Mouse (Mus musculus) cortical plate, adult 2 months (tissue): Measurements from ENCODE around the gene Ubxn1. TPM values are rescaled to one million over a fixed set of nuclear protein-coding genes. Genes with fewer than 3 reads are reported as not detected.

Experiments used
- H3K27ac ChIP-seq: fragments of 200-500 bp; 2 replicates; pipeline ENCODE4 v1.5.1; 2012; ENCODE audit warnings: low read length, control low read depth, inconsistent platforms; ENCODE audit not compliant: insufficient read depth
- H3K4me1 ChIP-seq: fragments of 200-500 bp; 2 replicates; pipeline ENCODE4 v1.6.1; 2011; ENCODE audit warnings: low read length; ENCODE audit not compliant: control insufficient read depth, insufficient read depth
- H3K4me3 ChIP-seq: fragments of 200-500 bp; 2 replicates; pipeline ENCODE4 v1.5.1; 2011; ENCODE audit warnings: mild to moderate bottlenecking, low read length, control low read depth; ENCODE audit not compliant: insufficient read depth
- CTCF ChIP-seq: fragments of 200-500 bp; IDR thresholded peaks from 2 replicates; pipeline ENCODE4 v1.5.1; 2011; ENCODE audit warnings: mild to moderate bottlenecking, control low read depth, low read length; ENCODE audit not compliant: insufficient read depth; ENCODE audit errors: extremely low read depth
- POLR2A ChIP-seq: fragments of 200-500 bp; IDR thresholded peaks from 2 replicates; pipeline ENCODE4 v1.6.1; 2011; ENCODE audit warnings: mild to moderate bottlenecking, low read length, control low read depth; ENCODE audit not compliant: insufficient read depth; ENCODE audit errors: extremely low read depth
- polyA plus RNA-seq: library from polyadenylated mRNA; depleted of rRNA; stranded (reverse); fragments of >200 nt; gene quantifications from 2 replicates; pipeline ENCODE4 v1.2.3, GENCODE M21; 2012; rRNA removed

The Ubxn1 gene
- polyA plus RNA-seq, 1 experiment: 108 TPM

- peaks cover 3% of the 10 kb centered on the region; the same call in 1 of the 2 replicates for H3K4me1 ChIP-seq
- TF ChIP-seq POLR2A: peak; percentile 93
- no peak for TF ChIP-seq CTCF
- H3K27ac ChIP-seq: peak within 1 kb of the TSS; percentile 67
- peak within 1 kb of the TSS; percentile 73 for H3K4me3 ChIP-seq
Measured at GRCm38 (mm10) chr19:8920073-8920736, 48.9 kb downstream of the Ubxn1 start, which contains the start of gene B3gat3. TSS of gene B3gat3 (plus strand) at chr19:8920374.

DNA sequence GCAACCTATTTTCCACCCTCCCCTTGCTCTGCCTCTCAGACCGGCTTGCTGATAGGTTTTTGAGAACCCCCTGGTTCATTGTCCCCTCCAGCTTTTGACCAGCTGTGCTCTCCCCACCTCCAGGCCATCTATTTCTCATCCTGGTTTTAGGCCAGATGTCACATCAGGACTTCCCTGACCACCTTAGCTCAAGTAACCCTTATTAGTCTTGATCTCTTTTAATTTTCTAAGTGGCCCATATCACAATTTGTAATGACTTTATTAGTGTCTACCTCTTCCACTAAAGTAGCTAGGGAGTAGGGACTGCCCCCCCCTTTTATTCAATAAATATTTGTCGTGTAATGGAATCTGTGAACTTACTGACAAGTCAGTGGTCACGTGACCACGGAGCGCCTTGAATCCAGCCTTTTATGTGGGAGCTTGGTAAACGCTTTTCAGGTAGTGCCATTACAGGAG lies 49.6 kb downstream of the Ubxn1 start:
- Histone ChIP-seq H3K4me1 (peaks cover 3% of the 10 kb centered on the region; the same call in 1 of the 2 replicates), H3K27ac (0 out of 2 replicates have a peak overlapping the region, but pooled peaks have one; percentile 4), H3K4me3 (peak overlapping the region; percentile 73)
- TF ChIP-seq POLR2A: no peak
- TF ChIP-seq CTCF: no peak

DNA sequence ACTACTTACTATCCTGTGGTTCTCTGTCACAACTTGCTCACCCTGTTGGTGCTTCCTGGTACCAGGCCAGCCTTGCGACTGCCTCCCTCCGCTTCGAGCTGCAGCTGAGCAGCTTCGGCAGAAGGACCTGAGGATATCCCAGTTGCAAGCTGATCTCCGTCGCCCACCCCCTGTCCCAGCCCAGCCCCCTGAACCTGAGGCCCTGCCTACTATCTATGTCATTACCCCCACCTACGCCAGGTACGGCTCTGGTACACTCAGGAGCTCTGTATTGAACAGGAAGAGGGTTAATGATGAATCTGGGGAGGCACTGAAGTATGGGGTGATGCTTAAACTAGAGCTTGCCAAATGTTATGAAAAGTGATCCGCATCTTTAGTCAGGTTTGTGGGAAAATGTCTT lies 50.4 kb downstream of the Ubxn1 start:
- TF ChIP-seq CTCF (no peak), POLR2A (no peak)
- Histone ChIP-seq H3K27ac (no peak overlapping the region), H3K4me1 (peaks cover 3% of the 10 kb centered on the region; the same call in 1 of the 2 replicates), H3K4me3 (no peak overlapping the region; the same call in 1 of the 2 replicates)

Other genes starting within 250 kb of the Ubxn1 start
- 109 and 117 TPM in 2 replicates for gene Chrm1, start 207.7 kb upstream of the Ubxn1 start, polyA plus RNA-seq
- 200 TPM in 2 replicates for gene Slc3a2, start 148.1 kb upstream of the Ubxn1 start, polyA plus RNA-seq
- gene Wdr74, start 135.7 kb upstream of the Ubxn1 start, polyA plus RNA-seq: 50.2 and 51.3 TPM in 2 replicates
- gene 1700092M07Rik, start 130.8 kb upstream of the Ubxn1 start, polyA plus RNA-seq: 0.59 TPM in 1 of 2 replicates, not detected in the other
- 106 and 109 TPM in 2 replicates for gene Stx5a, start 130.1 kb upstream of the Ubxn1 start, polyA plus RNA-seq
- gene Nxf1, start 114.4 kb upstream of the Ubxn1 start, polyA plus RNA-seq: 121 and 127 TPM in 2 replicates
- gene Tmem223, start 100.5 kb upstream of the Ubxn1 start, polyA plus RNA-seq: 134 and 142 TPM in 2 replicates
- 18.7 and 18.8 TPM in 2 replicates for gene Tmem179b, start 97.0 kb upstream of the Ubxn1 start, polyA plus RNA-seq
- gene Taf6l, start 85.1 kb upstream of the Ubxn1 start, polyA plus RNA-seq: 15.1 and 15.5 TPM in 2 replicates
- gene Polr2g, start 72.9 kb upstream of the Ubxn1 start, polyA plus RNA-seq: 177 and 184 TPM in 2 replicates
- gene Zbtb3, start 68.9 kb upstream of the Ubxn1 start, polyA plus RNA-seq: 4.0 TPM in 2 replicates
- 29.0 and 29.5 TPM in 2 replicates for gene Ttc9c, start 52.2 kb upstream of the Ubxn1 start, polyA plus RNA-seq
- 78.5 and 85.1 TPM in 2 replicates for gene Hnrnpul2, start 51.5 kb upstream of the Ubxn1 start, polyA plus RNA-seq
- gene AC129217.1, start 41.7 kb upstream of the Ubxn1 start, polyA plus RNA-seq: not detected in 2 replicates
- gene Bscl2, start 34.0 kb upstream of the Ubxn1 start, polyA plus RNA-seq: 135 and 137 TPM in 2 replicates
- gene Gng3, start 32.3 kb upstream of the Ubxn1 start, polyA plus RNA-seq: 275 and 293 TPM in 2 replicates
- 1.0 and 1.3 TPM in 2 replicates for gene Lrrn4cl, start 20.7 kb upstream of the Ubxn1 start, polyA plus RNA-seq
- 70.1 and 77.2 TPM in 2 replicates for gene Uqcc3, start 9.4 kb downstream of the Ubxn1 start, polyA plus RNA-seq
- 3.4 and 4.2 TPM in 2 replicates for gene Lbhd1, start 12.2 kb downstream of the Ubxn1 start, polyA plus RNA-seq
- gene Gm49403, start 12.4 kb downstream of the Ubxn1 start, polyA plus RNA-seq: not detected in 2 replicates
- gene 1810009A15Rik, start 17.4 kb downstream of the Ubxn1 start, polyA plus RNA-seq: 40.1 and 41.3 TPM in 2 replicates
- not detected in 2 replicates for gene Gm49416, start 17.4 kb downstream of the Ubxn1 start, polyA plus RNA-seq
- gene Ints5, start 21.5 kb downstream of the Ubxn1 start, polyA plus RNA-seq: 16.1 and 16.7 TPM in 2 replicates
- gene Ganab, start 26.6 kb downstream of the Ubxn1 start, polyA plus RNA-seq: 87.5 and 89.8 TPM in 2 replicates
- gene B3gat3, start 48.9 kb downstream of the Ubxn1 start, polyA plus RNA-seq: 222 and 224 TPM in 2 replicates
- 8.0 and 9.2 TPM in 2 replicates for gene Rom1, start 57.9 kb downstream of the Ubxn1 start, polyA plus RNA-seq
- gene Eml3, start 58.1 kb downstream of the Ubxn1 start, polyA plus RNA-seq: 12.8 and 13.2 TPM in 2 replicates
- gene Mta2, start 70.4 kb downstream of the Ubxn1 start, polyA plus RNA-seq: 24.6 and 25.2 TPM in 2 replicates
- 20.0 and 22.8 TPM in 2 replicates for gene Tut1, start 82.4 kb downstream of the Ubxn1 start, polyA plus RNA-seq
- 286 and 289 TPM in 2 replicates for gene Eef1g, start 95.5 kb downstream of the Ubxn1 start, polyA plus RNA-seq
- 6.7 and 7.7 TPM in 2 replicates for gene Ahnak, start 117.8 kb downstream of the Ubxn1 start, polyA plus RNA-seq
- gene Scgb1a1, start 216.5 kb downstream of the Ubxn1 start, polyA plus RNA-seq: not detected in 2 replicates